Mouse (Mus musculus) regulatory T cell (primary cell): ENCODE measurements around the gene Agbl1.
"Not testable (repeated sequence)": the region's sequence is repeated elsewhere in the genome, so short reads cannot be mapped to it uniquely, and the experiment has no call there.

Experiments
- in situ Hi-C: fragments of 300-600 bp; cut with MboI, MseI; formaldehyde crosslinking; loops from one replicate; pipeline ENCODE4 v1.15.1; 2025; ENCODE audit warnings: high pct_unique_total_duplicates

The Agbl1 gene

DNA sequence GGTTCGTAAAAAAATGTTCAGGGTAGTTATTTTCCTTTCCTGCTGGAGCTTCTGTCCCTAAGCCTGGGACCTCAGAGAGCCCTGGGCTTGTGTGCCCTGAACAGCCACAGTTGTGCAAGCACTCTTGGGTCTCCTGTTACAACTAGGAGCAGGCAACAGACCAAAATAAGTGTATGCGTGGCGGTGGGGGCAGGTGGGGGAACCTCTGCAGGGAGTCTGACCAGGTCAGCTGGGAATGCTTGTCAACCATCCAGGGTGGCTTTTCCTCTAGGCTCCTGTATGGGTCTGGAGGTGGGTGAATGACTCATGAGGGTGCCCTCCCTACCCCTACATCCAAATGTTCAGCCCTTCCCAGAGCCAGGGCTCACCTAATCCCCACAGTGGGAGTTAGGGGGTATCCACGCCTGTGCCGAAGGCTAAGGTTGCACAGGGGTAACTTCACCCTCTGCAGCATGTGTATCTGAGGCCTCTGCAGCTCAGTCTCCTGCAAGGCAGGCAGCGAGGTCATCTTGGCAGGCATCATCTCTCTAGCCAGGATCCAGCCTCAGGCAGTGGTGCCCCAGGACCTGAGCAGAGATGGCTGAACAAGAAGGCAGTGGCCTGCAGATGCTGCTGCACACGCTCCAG, at the start of gene Agbl1:
Gene Agbl1 (plus strand): TSS at position 577 of the 627 bp plus-strand sequence.
- in situ Hi-C loops = loop anchor here (5.0 kb wide), 1 partner anchor 42 kb away; no protein-coding TSS in a partner anchor

GRCm38 (mm10) chr7:76185005-76185658, 44.6 kb upstream of the Agbl1 start:
- in situ Hi-C loops = loop anchor here (5.0 kb wide), 1 partner anchor 42 kb away; the partner anchor contains the start of gene Agbl1

GRCm38 (mm10) chr7:76185681-76186121, 44.0 kb upstream of the Agbl1 start:
- in situ Hi-C loops = loop anchor here (5.0 kb wide), 1 partner anchor 42 kb away; the partner anchor contains the start of gene Agbl1

DNA sequence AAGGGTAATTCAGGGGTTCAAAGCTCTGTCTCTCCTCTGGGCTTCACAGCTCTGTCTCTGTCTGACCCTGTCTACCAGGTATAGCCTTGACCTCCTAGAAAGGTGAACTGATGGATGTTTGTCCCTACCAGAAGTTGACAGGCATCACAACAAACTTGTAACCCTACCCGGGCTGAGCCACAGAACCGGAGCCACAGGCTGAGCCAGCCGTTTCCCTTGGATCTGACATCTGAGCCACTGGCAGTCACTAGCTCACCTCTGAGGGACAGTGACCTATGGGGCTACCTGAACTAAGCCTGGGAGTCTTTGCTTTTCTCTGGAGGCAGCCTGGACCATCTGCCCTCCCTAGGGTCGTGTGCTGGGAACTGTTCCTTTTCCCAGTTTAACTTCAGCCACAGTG, 11.1 kb upstream of the Agbl1 start:
- in situ Hi-C loops = no loop called here

- in situ Hi-C loops = no loop called here
Observed at GRCm38 (mm10) chr7:76219797-76220469, 9.8 kb upstream of the Agbl1 start.

- in situ Hi-C loops = no loop called here
Observed at GRCm38 (mm10) chr7:76222691-76223090, 7.0 kb upstream of the Agbl1 start.

DNA sequence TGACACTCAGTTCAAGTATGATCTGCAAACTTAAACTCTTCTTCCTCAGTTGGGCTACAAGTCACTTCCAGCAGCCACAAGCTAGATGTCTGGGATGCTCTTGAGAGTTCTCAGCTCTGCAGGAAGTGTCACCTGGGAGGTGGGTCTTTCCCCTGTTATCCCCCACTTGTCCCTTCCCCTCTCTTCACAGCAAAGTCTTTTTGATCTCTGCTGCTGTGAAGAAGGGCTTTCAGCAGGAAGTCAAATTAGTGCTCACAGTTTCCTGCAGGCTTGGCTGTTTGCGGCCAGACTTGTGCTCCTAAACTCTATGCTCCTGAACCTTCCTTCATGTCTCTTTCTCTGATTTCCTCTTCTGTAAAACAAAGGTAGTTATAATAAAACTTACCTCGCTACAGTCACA, 806 bp upstream of the Agbl1 start:
- in situ Hi-C loops = loop anchor here (5.0 kb wide), 1 partner anchor 42 kb away; no protein-coding TSS in a partner anchor

DNA sequence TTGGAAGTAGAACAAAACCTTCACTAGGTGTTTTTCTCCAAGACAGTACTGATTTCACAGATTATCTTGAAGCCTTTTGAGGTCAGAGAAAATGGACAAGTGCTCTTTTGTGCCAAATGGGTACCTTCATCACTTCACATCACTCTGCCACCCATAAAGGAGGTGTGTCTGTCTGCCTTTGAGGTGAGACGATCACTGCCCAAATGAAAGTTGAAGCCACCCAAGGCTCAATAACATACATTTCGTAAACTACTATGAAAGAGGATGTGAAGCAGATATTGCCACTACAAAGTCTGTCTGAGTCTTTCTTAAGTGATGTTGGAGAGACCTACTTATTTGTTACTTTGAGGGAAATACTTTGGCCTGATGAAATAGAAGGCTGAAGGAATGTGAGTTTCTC, 4.6 kb downstream of the Agbl1 start:
- in situ Hi-C loops = no loop called here

- in situ Hi-C loops = no loop called here
Observed at GRCm38 (mm10) chr7:76237497-76237896, 7.8 kb downstream of the Agbl1 start.

- in situ Hi-C loops = not testable (repeated sequence)
Observed at GRCm38 (mm10) chr7:76244839-76245238, 15.2 kb downstream of the Agbl1 start.

GRCm38 (mm10) chr7:76275061-76275460, 45.4 kb downstream of the Agbl1 start:
- in situ Hi-C loops = no loop called here

DNA sequence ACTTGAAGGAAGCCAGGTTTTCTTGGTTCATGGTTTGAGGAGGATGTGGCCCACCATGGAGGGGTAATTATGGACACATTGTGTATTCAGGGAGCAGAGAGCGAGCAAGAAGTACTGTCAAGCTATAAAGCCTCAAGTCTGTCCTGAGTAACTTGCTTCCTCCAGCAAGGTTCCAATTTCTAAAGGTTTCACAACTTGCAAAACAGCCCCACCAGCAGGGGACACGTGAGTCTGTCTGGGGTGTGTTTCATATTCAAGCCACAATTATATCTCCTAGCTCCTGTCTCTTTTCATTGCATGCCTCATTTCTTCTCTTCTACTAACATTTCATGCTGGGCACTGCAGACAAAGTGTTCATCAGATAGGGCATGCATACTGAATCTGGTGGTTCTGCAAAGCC, 53.1 kb downstream of the Agbl1 start:
- in situ Hi-C loops = no loop called here

- in situ Hi-C loops = no loop called here
Observed at GRCm38 (mm10) chr7:76287531-76287930, 57.8 kb downstream of the Agbl1 start.

DNA sequence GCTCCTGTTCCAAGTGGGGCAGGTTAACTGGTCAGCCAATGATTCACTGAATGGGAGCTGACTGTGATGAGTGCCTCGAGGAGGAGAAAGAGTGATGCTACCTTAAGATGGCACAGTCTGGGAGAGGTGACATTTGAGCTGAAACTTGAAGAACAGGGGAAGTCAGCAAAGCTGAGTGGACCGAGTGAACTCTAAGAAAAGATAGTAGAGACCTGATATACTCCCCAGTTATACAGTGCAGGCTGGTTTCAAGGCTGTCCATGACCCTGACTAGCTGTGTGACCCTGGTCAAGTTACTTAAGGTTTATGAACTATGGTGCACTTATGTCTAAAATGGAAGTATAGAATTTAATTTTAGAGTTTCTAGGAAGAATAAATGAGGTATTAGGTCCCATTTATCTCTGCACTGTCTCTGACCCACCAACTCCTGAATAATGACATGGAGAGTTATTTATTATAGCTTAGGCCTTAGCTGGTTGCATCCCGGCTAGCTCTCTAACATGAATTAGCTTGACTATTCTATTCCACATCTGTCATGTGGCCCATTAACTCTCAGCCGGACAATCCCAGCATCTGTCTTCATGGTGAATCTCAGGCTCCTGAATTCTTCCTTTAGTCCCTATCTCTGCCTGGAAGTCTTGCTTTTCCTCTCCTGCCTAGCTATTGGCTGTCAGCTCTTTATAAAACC, 92.3 kb downstream of the Agbl1 start:
- in situ Hi-C loops = no loop called here

GRCm38 (mm10) chr7:76326091-76326490, 96.4 kb downstream of the Agbl1 start:
- in situ Hi-C loops = no loop called here

DNA sequence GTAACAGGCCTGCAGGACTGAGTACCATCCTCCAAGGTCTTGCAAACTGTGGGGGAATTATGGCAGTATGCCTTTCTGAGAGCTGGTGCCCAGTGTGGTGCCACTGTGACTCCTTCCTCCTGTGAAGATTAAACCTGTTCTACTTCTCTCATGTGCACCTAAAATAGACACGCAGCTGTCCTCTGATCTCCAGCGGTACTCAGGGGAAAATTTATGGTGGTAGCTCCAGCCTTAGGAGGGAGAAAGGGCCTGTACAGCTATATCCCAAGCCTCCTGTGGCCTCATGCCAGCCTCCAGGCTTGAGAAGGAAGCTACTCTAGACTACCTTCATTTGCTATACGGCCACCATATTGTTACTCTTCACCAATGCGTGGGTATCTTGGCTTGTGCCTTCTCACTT, 109.6 kb downstream of the Agbl1 start:
- in situ Hi-C loops = no loop called here

DNA sequence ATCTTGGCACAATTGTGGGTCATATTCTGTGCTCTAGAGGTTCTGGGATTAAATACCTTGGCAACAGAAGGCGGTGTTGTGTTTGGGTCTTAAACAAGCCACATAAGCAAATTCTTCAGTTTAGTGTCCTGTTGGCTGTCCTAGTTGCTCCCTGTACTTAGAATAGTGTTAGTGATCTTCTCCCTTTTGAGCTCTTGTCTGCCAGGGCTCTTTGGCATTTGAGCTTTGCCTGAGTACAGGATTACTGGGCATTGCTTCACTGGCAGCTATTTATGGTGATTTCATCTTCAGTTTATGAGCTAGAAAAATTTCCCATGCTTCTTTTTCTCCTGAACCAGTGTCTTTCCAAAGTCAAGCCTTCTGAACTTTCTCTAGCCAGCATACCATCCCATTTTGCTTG, 111.9 kb downstream of the Agbl1 start:
- in situ Hi-C loops = loop anchor here (10.0 kb wide), 1 partner anchor 77 kb away; no protein-coding TSS in a partner anchor

- in situ Hi-C loops = loop anchor here (10.0 kb wide), 1 partner anchor 439 kb away; no protein-coding TSS in a partner anchor
Observed at GRCm38 (mm10) chr7:76353469-76353868, 123.8 kb downstream of the Agbl1 start.

DNA sequence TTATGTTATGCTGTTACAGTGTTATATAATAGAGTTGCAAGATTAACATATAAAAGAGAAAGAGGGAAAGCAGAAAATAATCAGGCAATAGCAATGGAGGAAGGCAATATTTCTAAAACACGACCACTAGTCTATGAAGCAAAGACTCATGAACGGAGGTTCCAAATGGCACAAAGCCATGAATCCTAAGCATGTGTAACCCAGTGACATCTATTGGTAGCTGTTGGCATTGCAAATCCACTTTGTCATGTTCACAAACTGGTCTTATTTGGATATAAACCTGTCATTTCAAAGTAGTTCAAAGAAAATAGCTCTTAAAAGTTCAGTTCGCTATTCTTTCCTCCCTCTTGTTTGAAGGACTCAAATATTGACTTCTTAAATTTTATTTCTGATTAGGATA, 124.8 kb downstream of the Agbl1 start:
- in situ Hi-C loops = loop anchor here (10.0 kb wide), 1 partner anchor 440 kb away; no protein-coding TSS in a partner anchor

DNA sequence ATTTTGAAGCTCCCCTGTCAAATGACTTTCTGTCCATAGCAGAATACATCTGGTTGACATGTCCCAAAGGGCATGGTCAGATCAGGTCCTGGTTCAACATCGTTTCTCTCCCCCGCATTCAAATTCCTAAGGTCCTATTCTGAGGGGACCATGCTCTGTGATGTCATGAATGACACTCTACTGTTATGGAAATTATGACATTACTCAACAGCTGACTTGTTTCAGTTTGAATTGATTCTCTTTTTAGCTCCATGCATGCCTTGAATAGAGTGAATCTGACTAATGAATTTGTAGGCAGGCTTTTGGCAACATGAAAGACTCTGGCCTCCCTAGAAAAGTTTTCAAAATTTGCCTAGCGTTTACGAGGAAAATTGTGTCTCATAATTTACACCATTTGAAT, 141.6 kb downstream of the Agbl1 start:
- in situ Hi-C loops = no loop called here

- in situ Hi-C loops = loop anchor here (25.0 kb wide), 2 partner anchors 558 to 642 kb away; no protein-coding TSS in a partner anchor
Observed at GRCm38 (mm10) chr7:76379493-76379892, 149.8 kb downstream of the Agbl1 start.

DNA sequence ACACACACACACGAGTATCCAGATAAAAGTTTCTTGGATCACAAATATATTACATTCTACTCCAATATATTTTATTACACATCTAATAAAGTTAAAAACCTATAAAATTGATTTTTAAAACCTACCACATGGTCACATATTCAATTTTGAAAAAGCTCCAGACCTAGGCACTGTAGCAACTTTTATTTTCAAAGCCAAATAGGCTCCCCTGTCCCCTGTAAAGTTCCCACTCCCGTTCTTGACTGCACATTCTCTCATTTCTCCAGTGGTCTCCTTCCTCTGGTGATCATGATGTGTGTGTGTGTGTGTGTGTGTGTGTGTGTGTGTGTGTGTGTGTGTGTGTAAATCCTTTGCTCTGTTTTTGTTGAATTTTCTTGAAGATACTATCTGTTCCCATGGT, 152.3 kb downstream of the Agbl1 start:
- in situ Hi-C loops = loop anchor here (25.0 kb wide), 2 partner anchors 555 to 645 kb away; no protein-coding TSS in a partner anchor
